Mouse (Mus musculus): Measurements from ENCODE around the gene Rassf3.

DNA sequence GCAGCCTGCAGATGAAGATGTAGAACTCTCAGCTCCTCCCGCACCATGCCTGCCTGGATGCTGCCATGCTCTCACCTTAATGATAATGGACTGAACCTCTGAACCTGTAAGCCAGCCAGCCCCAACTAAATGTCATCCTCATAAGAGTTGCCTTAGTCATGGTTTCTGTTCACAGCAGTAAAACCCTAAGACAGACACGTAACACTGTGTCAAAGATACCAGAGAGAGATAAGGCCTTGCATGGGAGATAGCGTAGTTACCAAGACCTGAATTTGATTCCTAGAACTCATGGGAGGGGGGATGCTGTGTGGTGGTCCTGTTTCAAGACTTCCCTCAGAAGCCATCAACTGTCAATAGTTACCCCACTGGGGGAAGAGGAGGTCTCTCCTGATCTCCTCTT is 20.6 kb downstream of the Rassf3 start:
- no peak for TF ChIP-seq CTCF (IDR thresholded peaks at IDR 0.05; ENCODE audit: low read depth, low read length)
- TF ChIP-seq POLR2AphosphoS5 (IDR thresholded peaks at IDR 0.05; ENCODE audit: insufficient replicate concordance, low read depth, low read length) = no peak
- TF ChIP-seq TAL1 (conservative IDR thresholded peaks at IDR 0.05; ENCODE audit: low read depth, low read length) = no peak
- TF ChIP-seq GATA2 (IDR thresholded peaks at IDR 0.05; ENCODE audit: borderline replicate concordance, low read depth, low read length) = no peak
- TF ChIP-seq GATA1 (IDR thresholded peaks at IDR 0.05; ENCODE audit: borderline replicate concordance, low read length) = no peak
